Mouse (Mus musculus) lung, postnatal 0 days (tissue): ENCODE measurements at regions not wholly inside any gene's neighbourhood (a gene's known extent, or its start where the extent isn't known, plus 50 kb on each side); places are given as distances from the start of the nearest gene placed in this dataset.
"Not testable (repeated sequence)": the region's sequence is repeated elsewhere in the genome, so short reads cannot be mapped to it uniquely, and the experiment has no call there.

ENCODE experiments used
- ATAC-seq: fragments of 200-750 bp; cut with Nextera tagmentation; 2 replicates; pipeline ENCODE4 v1.8.0; 2017; ENCODE audit warnings: moderate library complexity
- DNase-seq: peaks from one replicate; pipeline ENCODE4 v3.0.0-alpha.2; 2016; ENCODE audit warnings: low spot score
- H3K27ac ChIP-seq: fragments of 300-500 bp; sonication (generic); 2 replicates; pipeline ENCODE4 v1.5.1; 2014; ENCODE audit warnings: antibody characterized with exemption, mild to moderate bottlenecking, low read length, mixed read lengths
- H3K27me3 ChIP-seq: fragments of 300-500 bp; sonication (generic); replicated peaks from 2 replicates; pipeline ENCODE4 v1.6.1; 2014; ENCODE audit warnings: low read length, mixed read lengths; ENCODE audit not compliant: insufficient read depth
- H3K36me3 ChIP-seq: fragments of 300-500 bp; sonication (generic); 2 replicates; pipeline ENCODE4 v1.6.1; 2014; ENCODE audit warnings: low read length, mixed read lengths; ENCODE audit not compliant: insufficient read depth
- H3K4me1 ChIP-seq: fragments of 300-500 bp; sonication (generic); 2 replicates; pipeline ENCODE4 v1.6.1; 2014; ENCODE audit warnings: antibody characterized with exemption, low read depth, low read length, mixed read lengths; ENCODE audit not compliant: insufficient read depth
- H3K4me2 ChIP-seq: fragments of 300-500 bp; sonication (generic); replicated peaks from 2 replicates; pipeline ENCODE4 v1.6.1; 2014; ENCODE audit warnings: low read depth, mild to moderate bottlenecking, low read length, moderate library complexity, mixed read lengths
- H3K4me3 ChIP-seq: fragments of 300-500 bp; sonication (generic); 2 replicates; pipeline ENCODE4 v1.5.1; 2014; ENCODE audit warnings: low read depth, low read length
- H3K9ac ChIP-seq: fragments of 300-500 bp; sonication (generic); replicated peaks from 2 replicates; pipeline ENCODE4 v1.6.1; 2014; ENCODE audit warnings: low read depth, mild to moderate bottlenecking
- H3K9me3 ChIP-seq: fragments of 300-500 bp; sonication (generic); 2 replicates; pipeline ENCODE4 v1.6.1; 2016; ENCODE audit warnings: low read length, mixed read lengths
- CTCF ChIP-seq: IDR thresholded peaks from 2 replicates; pipeline ENCODE4 v1.5.1; 2016; ENCODE audit warnings: antibody characterized with exemption, mild to moderate bottlenecking
- EP300 ChIP-seq: IDR thresholded peaks from 2 replicates; pipeline ENCODE4 v1.6.1; 2016; ENCODE audit warnings: antibody characterized with exemption, mild to moderate bottlenecking, control low read depth
- WGBS: fragments of 180-500 bp; shearing (Covaris S2); extraction: QIAGEN DNeasy Blood & Tissue Kit; methylation state at CpG from one replicate; pipeline ENCODE4 v1.1.7; 2014; 5-methylcytosine and 5-hydroxymethylcytosine counted together

GRCm38 (mm10) chr10:26570468-26570867, 182.8 kb upstream of the Arhgap18 start:
- Histone ChIP-seq H3K36me3 (no peaks in the 10 kb centered on the region), H3K4me1 (no peaks in the 10 kb centered on the region), H3K27me3 (no peaks in the 10 kb centered on the region), H3K4me2 (no peak overlapping the region), H3K4me3 (no peak overlapping the region), H3K9me3 (no peaks in the 10 kb centered on the region), H3K27ac (no peak overlapping the region), H3K9ac (no peak overlapping the region)
- no peak for ATAC-seq
- TF ChIP-seq CTCF: no peak
- no peak for TF ChIP-seq EP300
- no peak for DNase-seq
- 79% methylated on average over 5 of the region's 5 CpGs for WGBS

- H3K27me3 ChIP-seq: no peaks in the 10 kb centered on the region
- H3K4me3 ChIP-seq: no peak overlapping the region
- ATAC-seq: no peak
- TF ChIP-seq EP300: no peak
- TF ChIP-seq CTCF: no peak
- no peak overlapping the region for H3K4me2 ChIP-seq
- 51% methylated on average over 1 of the region's 1 CpGs for WGBS
- no peak overlapping the region for H3K9ac ChIP-seq
- no peaks in the 10 kb centered on the region for H3K4me1 ChIP-seq
- no peaks in the 10 kb centered on the region for H3K9me3 ChIP-seq
- DNase-seq: no peak
- H3K27ac ChIP-seq: no peak overlapping the region
- H3K36me3 ChIP-seq: no peaks in the 10 kb centered on the region
Measured at GRCm38 (mm10) chr10:26571377-26571776, 181.8 kb upstream of the Arhgap18 start.

GRCm38 (mm10) chr10:26576153-26576552, 177.1 kb upstream of the Arhgap18 start:
- Histone ChIP-seq H3K9me3 (no peaks in the 10 kb centered on the region), H3K4me3 (no peak overlapping the region), H3K4me1 (no peaks in the 10 kb centered on the region), H3K36me3 (no peaks in the 10 kb centered on the region), H3K4me2 (no peak overlapping the region), H3K9ac (no peak overlapping the region), H3K27me3 (no peaks in the 10 kb centered on the region), H3K27ac (no peak overlapping the region)
- no peak for DNase-seq
- no peak for ATAC-seq
- 75% methylated on average over 3 of the region's 3 CpGs for WGBS
- TF ChIP-seq EP300: no peak

DNA sequence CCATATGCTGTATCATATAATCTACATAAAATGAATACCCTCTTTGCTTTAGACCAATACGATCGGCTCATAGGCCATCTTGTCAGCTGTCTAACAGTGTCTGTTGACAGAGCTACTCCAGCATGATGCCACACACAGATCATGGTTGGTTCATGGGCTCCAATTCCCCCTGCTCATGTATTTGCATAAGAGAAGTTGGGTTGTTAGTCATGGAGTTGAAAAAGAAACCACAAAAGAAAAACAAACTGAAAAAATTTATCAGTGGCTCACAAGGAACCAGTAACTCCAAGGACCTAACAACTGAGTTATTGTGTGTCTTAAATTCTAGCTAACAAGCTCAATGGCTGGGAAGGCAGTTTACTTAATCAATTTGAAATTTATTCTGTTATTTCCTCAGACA, 176.1 kb upstream of the Arhgap18 start:
- Histone ChIP-seq H3K27me3 (no peaks in the 10 kb centered on the region), H3K9me3 (no peaks in the 10 kb centered on the region), H3K4me3 (no peak overlapping the region), H3K4me1 (no peaks in the 10 kb centered on the region), H3K27ac (no peak overlapping the region), H3K9ac (no peak overlapping the region), H3K4me2 (no peak overlapping the region), H3K36me3 (no peaks in the 10 kb centered on the region)
- TF ChIP-seq EP300 (no peak), CTCF (no peak)
- 91% methylated on average over 2 of the region's 2 CpGs for WGBS
- ATAC-seq (no peak), DNase-seq (no peak)

DNA sequence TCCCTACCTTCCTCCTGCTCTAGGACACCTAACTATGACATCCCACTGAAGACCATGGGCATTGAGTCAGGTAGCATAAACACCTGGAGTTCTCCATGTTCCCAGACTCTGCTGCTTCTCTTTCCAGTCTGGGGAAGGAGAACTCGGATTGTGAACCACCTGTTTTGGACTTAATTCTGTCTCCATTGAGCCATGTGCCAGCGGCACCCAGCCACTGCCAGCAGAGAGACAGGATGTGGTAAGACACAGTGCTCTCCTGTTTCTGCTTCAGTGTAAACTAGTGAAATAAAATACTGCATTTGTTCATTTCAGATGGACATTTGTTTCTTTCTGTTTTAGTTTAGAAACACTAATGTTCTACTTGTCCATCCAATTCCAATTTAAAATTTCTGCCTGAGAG, 168.1 kb upstream of the Arhgap18 start:
- 81% methylated on average over 2 of the region's 2 CpGs for WGBS

DNA sequence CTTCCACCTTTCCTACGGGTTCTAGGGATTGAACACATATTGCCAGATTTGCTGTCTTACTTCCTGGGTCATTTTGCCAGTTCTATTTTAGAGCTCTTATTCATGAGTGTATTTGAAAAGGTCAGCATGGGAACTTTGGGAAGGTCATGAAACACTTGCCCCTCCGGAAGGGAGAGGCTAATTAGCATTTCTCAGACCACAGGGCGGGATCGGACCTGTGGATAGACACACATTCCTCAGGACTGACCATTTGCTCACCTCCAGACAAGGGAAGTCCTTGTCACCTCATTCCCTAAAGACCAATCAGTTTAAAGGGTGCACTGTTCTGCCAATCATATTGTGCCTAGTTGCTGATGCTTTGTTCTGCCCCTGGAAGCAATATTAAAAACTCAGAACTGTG, 146.1 kb upstream of the Arhgap18 start:
- H3K27me3 ChIP-seq, DNase-seq, H3K4me2 ChIP-seq, H3K9me3 ChIP-seq, ATAC-seq, H3K36me3 ChIP-seq, H3K4me1 ChIP-seq, H3K27ac ChIP-seq, H3K9ac ChIP-seq, H3K4me3 ChIP-seq: not testable (repeated sequence)
- 57% methylated on average over 4 of the region's 4 CpGs for WGBS

More for the DNA sequence above, 168.1 kb upstream of the Arhgap18 start:
- Histone ChIP-seq H3K36me3 (no peaks in the 10 kb centered on the region), H3K4me2 (no peak overlapping the region), H3K4me3 (no peak overlapping the region), H3K9me3 (no peaks in the 10 kb centered on the region), H3K9ac (no peak overlapping the region), H3K4me1 (no peaks in the 10 kb centered on the region), H3K27ac (no peak overlapping the region), H3K27me3 (no peaks in the 10 kb centered on the region)
- TF ChIP-seq CTCF (no peak), EP300 (no peak)
- no peak for ATAC-seq
- no peak for DNase-seq

DNA sequence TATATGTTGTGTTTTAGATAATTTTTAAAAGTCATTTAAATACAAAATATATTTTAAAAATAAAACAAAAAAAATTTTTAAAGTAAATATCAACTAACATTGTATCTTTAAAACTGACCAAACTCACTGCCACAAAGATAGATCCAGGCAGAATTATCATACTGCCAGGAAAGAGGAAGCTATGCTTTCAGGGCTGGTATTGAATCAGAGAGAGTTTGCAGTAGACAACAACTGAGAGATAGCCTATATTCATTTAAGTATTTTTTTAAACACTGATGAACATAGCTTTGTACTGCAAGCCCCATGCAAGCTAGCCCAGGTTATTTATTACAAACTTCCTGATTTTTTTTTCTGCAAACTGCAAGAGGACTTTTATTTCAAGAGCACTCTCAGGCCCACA, 142.0 kb upstream of the Arhgap18 start:
- TF ChIP-seq CTCF (no peak), EP300 (no peak)
- Histone ChIP-seq H3K27me3 (no peaks in the 10 kb centered on the region), H3K9ac (no peak overlapping the region), H3K4me2 (no peak overlapping the region), H3K36me3 (no peaks in the 10 kb centered on the region), H3K9me3 (no peaks in the 10 kb centered on the region), H3K27ac (no peak overlapping the region), H3K4me1 (no peaks in the 10 kb centered on the region), H3K4me3 (no peak overlapping the region)
- ATAC-seq (no peak), DNase-seq (no peak)
